Mouse (Mus musculus) E14TG2a.4 (cell line): ENCODE results near the gene Eftud2.

Experiments
- H3K27me3 ChIP-seq: 2 replicates; pipeline ENCODE4 v1.6.1; 2014; ENCODE audit warnings: low read length, control low read depth; ENCODE audit not compliant: insufficient read depth
- H3K36me3 ChIP-seq: 2 replicates; pipeline ENCODE4 v1.6.1; 2014; ENCODE audit warnings: low read length, control low read depth; ENCODE audit not compliant: insufficient read depth
- H3K4me1 ChIP-seq: replicated peaks from 2 replicates; pipeline ENCODE4 v1.6.1; 2014; ENCODE audit warnings: low read depth, low read length, control low read depth
- H3K4me3 ChIP-seq: replicated peaks from 2 replicates; pipeline ENCODE4 v1.5.1; 2014; ENCODE audit warnings: mild to moderate bottlenecking, low read length
- H3K9me3 ChIP-seq: 2 replicates; pipeline ENCODE4 v1.6.1; 2014; ENCODE audit warnings: low read length, control low read depth
- CTCF ChIP-seq: conservative IDR thresholded peaks from 2 replicates; pipeline ENCODE4 v1.5.1; 2014; ENCODE audit warnings: low read length
- NANOG ChIP-seq: IDR thresholded peaks from 2 replicates; pipeline ENCODE4 v1.6.1; 2014; ENCODE audit warnings: borderline replicate concordance, low read length, mixed read lengths
- POU5F1 ChIP-seq: IDR thresholded peaks from 2 replicates; pipeline ENCODE4 v1.6.1; 2014; ENCODE audit warnings: low read length, borderline replicate concordance

Eftud2 gene

GRCm38 (mm10) chr11:102858951-102859350 lies 21.8 kb downstream of the Eftud2 start:
- H3K4me1 ChIP-seq, result no peaks in the 10 kb centered on the region
- H3K9me3 ChIP-seq, result no peaks in the 10 kb centered on the region

GRCm38 (mm10) chr11:102855941-102856340 lies 24.8 kb downstream of the Eftud2 start:
- TF ChIP-seq POU5F1 (no peak), NANOG (no peak), CTCF (no peak)
- Histone ChIP-seq H3K4me1 (no peaks in the 10 kb centered on the region; the same call in 1 of the 2 replicates), H3K27me3 (no peaks in the 10 kb centered on the region), H3K4me3 (no peak overlapping the region), H3K9me3 (no peaks in the 10 kb centered on the region), H3K36me3 (peaks cover 99% of the 10 kb centered on the region)

More at GRCm38 (mm10) chr11:102858951-102859350, 21.8 kb downstream of the Eftud2 start:
- TF ChIP-seq CTCF, result no peak
- no peak for TF ChIP-seq NANOG
- no peak for TF ChIP-seq POU5F1
- H3K4me3 ChIP-seq, result no peak overlapping the region
- H3K27me3 ChIP-seq, result no peaks in the 10 kb centered on the region
- H3K36me3 ChIP-seq, result peaks cover 98% of the 10 kb centered on the region

GRCm38 (mm10) chr11:102853760-102854159 lies 27.0 kb downstream of the Eftud2 start:
- H3K27me3 ChIP-seq, result no peaks in the 10 kb centered on the region
- H3K9me3 ChIP-seq, result no peaks in the 10 kb centered on the region
- peaks cover 5% of the 10 kb centered on the region for H3K4me1 ChIP-seq
- peaks cover 99% of the 10 kb centered on the region for H3K36me3 ChIP-seq
- TF ChIP-seq CTCF (peak; percentile 75), NANOG (no peak)
- H3K4me3 ChIP-seq, result no peak overlapping the region

- Histone ChIP-seq H3K36me3 (peaks cover 99% of the 10 kb centered on the region), H3K4me3 (no peak overlapping the region), H3K9me3 (no peaks in the 10 kb centered on the region), H3K4me1 (peaks cover 6% of the 10 kb centered on the region), H3K27me3 (no peaks in the 10 kb centered on the region)
- TF ChIP-seq CTCF, result peak; percentile 70
- TF ChIP-seq POU5F1, result no peak
- TF ChIP-seq NANOG, result no peak
These were observed 28.9 kb downstream of the Eftud2 start for GRCm38 (mm10) chr11:102851883-102852282.

GRCm38 (mm10) chr11:102845926-102846325 lies 34.9 kb downstream of the Eftud2 start:
- no peaks in the 10 kb centered on the region for H3K9me3 ChIP-seq
- TF ChIP-seq CTCF (no peak), NANOG (no peak), POU5F1 (no peak)

GRCm38 (mm10) chr11:102838616-102839150 lies 42.1 kb downstream of the Eftud2 start:
- no peak for TF ChIP-seq NANOG
- no peaks in the 10 kb centered on the region for H3K27me3 ChIP-seq
- H3K9me3 ChIP-seq, result no peaks in the 10 kb centered on the region
- no peak overlapping the region for H3K4me3 ChIP-seq
- peaks cover 29% of the 10 kb centered on the region for H3K4me1 ChIP-seq
- H3K36me3 ChIP-seq, result peaks cover 83% of the 10 kb centered on the region

More at GRCm38 (mm10) chr11:102845926-102846325, 34.9 kb downstream of the Eftud2 start:
- Histone ChIP-seq H3K4me3 (no peak overlapping the region), H3K36me3 (peaks cover 100% of the 10 kb centered on the region), H3K4me1 (peaks cover 6% of the 10 kb centered on the region), H3K27me3 (no peaks in the 10 kb centered on the region)

- Histone ChIP-seq H3K9me3 (no peaks in the 10 kb centered on the region), H3K36me3 (peaks cover 78% of the 10 kb centered on the region), H3K4me3 (no peak overlapping the region), H3K27me3 (no peaks in the 10 kb centered on the region), H3K4me1 (peaks cover 35% of the 10 kb centered on the region)
- TF ChIP-seq NANOG, result no peak
- no peak for TF ChIP-seq CTCF
- no peak for TF ChIP-seq POU5F1
These were observed 42.7 kb downstream of the Eftud2 start for GRCm38 (mm10) chr11:102838126-102838525.

- no peaks in the 10 kb centered on the region for H3K9me3 ChIP-seq
- H3K36me3 ChIP-seq, result peaks cover 70% of the 10 kb centered on the region
- peaks cover 42% of the 10 kb centered on the region for H3K4me1 ChIP-seq
- H3K27me3 ChIP-seq, result no peaks in the 10 kb centered on the region
- TF ChIP-seq CTCF, result no peak
- no peak overlapping the region for H3K4me3 ChIP-seq
These were observed 43.4 kb downstream of the Eftud2 start for GRCm38 (mm10) chr11:102837385-102837784.

GRCm38 (mm10) chr11:102836146-102836545 lies 44.6 kb downstream of the Eftud2 start:
- Histone ChIP-seq H3K4me3 (no peak overlapping the region), H3K27me3 (no peaks in the 10 kb centered on the region), H3K4me1 (peaks cover 51% of the 10 kb centered on the region), H3K36me3 (peaks cover 58% of the 10 kb centered on the region), H3K9me3 (no peaks in the 10 kb centered on the region)
- TF ChIP-seq CTCF (no peak), NANOG (no peak)
